Mouse (Mus musculus) liver, postnatal 0 days (tissue): Measurements from ENCODE around the gene Ggact.

Experiments
- CTCF ChIP-seq: sonication (generic); IDR thresholded peaks from 2 replicates; pipeline ENCODE4 v1.5.1; 2016; ENCODE audit warnings: antibody characterized with exemption, low read depth
- EP300 ChIP-seq: IDR thresholded peaks from 2 replicates; pipeline ENCODE4 v1.6.1; 2016; ENCODE audit warnings: antibody characterized with exemption, low read depth, mild to moderate bottlenecking

DNA sequence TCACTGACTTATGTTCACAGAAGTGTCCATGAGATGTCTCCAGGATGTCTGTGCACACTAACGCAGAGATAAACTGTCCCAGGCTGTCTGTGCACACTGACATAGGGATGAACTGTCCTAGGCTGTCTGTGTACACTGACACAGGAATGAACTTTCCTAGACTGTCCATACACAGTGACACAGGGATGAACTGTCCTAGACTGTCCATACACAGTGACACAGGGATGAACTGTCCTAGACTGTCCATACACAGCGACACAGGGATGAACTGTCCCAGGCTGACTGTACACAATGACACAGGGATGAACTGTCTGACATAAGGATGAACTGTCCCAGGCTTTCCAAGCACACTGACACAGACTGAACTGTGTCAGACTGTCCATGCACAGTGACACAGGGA, 88.1 kb downstream of the Ggact start:
- TF ChIP-seq CTCF = no peak
- TF ChIP-seq EP300 = no peak
